Mouse (Mus musculus) embryonic facial prominence, embryonic 13.5 days (tissue): ENCODE results near the gene Smad5. TPM values are rescaled to one million over a fixed set of nuclear protein-coding genes. Genes with fewer than 3 reads are reported as not detected.

Experiments
- ATAC-seq: fragments of 200-750 bp; cut with Nextera tagmentation; 2 replicates; pipeline ENCODE4 v1.8.0; 2017; ENCODE audit warnings: low read depth; ENCODE audit not compliant: insufficient number of reproducible peaks, insufficient read depth, low FRiP score, low TSS enrichment
- H3K27ac ChIP-seq: fragments of 300-500 bp; sonication (generic); 2 replicates; pipeline ENCODE4 v1.5.1; 2015; ENCODE audit warnings: moderate library complexity, mild to moderate bottlenecking, inconsistent platforms
- H3K27me3 ChIP-seq: fragments of 300-500 bp; sonication (generic); 2 replicates; pipeline ENCODE4 v1.6.1; 2015; ENCODE audit warnings: mild to moderate bottlenecking, inconsistent platforms
- H3K36me3 ChIP-seq: fragments of 300-500 bp; sonication (generic); 2 replicates; pipeline ENCODE4 v1.6.1; 2015; ENCODE audit warnings: mild to moderate bottlenecking, inconsistent platforms
- H3K4me1 ChIP-seq: fragments of 300-500 bp; sonication (generic); 2 replicates; pipeline ENCODE4 v1.6.1; 2015; ENCODE audit warnings: inconsistent platforms
- H3K4me2 ChIP-seq: fragments of 300-500 bp; sonication (generic); 2 replicates; pipeline ENCODE4 v1.6.1; 2015; ENCODE audit warnings: moderate library complexity, mild to moderate bottlenecking, inconsistent platforms
- H3K4me3 ChIP-seq: fragments of 300-500 bp; sonication (generic); 2 replicates; pipeline ENCODE4 v1.5.1; 2015; ENCODE audit warnings: mild to moderate bottlenecking, inconsistent platforms
- H3K9ac ChIP-seq: fragments of 300-500 bp; sonication (generic); 2 replicates; pipeline ENCODE4 v1.6.1; 2015; ENCODE audit warnings: mild to moderate bottlenecking, inconsistent platforms
- H3K9me3 ChIP-seq: fragments of 300-500 bp; sonication (generic); 2 replicates; pipeline ENCODE4 v1.6.1; 2016; ENCODE audit warnings: inconsistent platforms
- WGBS: fragments of 180-500 bp; shearing (Covaris S2); methylation state at CpG from one replicate; pipeline ENCODE4 v1.1.7; 2015; ENCODE audit warnings: mixed read lengths; 5-methylcytosine and 5-hydroxymethylcytosine counted together
- polyA plus RNA-seq: library from polyadenylated mRNA; unstranded; fragments of >200 nt; fragmentation: Nextera tagmentation; extraction: Ambion mirVana; gene quantifications from 2 replicates; pipeline ENCODE4 v1.2.1, GENCODE M21; 2015

Gene Smad5
- 39.5 and 44.7 TPM in 2 replicates for polyA plus RNA-seq

GRCm38 (mm10) chr13:56702469-56703221 lies at the start of gene Smad5:
Gene Smad5, plus strand, starts transcription at chr13:56703010.
- H3K4me1 ChIP-seq: peaks cover 54% of the 10 kb centered on the region
- peak within 1 kb of the TSS; percentile 80 for H3K4me2 ChIP-seq
- H3K9me3 ChIP-seq: no peaks in the 10 kb centered on the region
- ATAC-seq: peak; percentile 86
- H3K27me3 ChIP-seq: no peaks in the 10 kb centered on the region
- H3K4me3 ChIP-seq: peak within 1 kb of the TSS; percentile 74
- peak within 1 kb of the TSS; percentile 99 for H3K9ac ChIP-seq
- peaks cover 6% of the 10 kb centered on the region for H3K36me3 ChIP-seq
- 2% methylated on average over 51 of the region's 62 CpGs for WGBS
- H3K27ac ChIP-seq: peak within 1 kb of the TSS; percentile 98

GRCm38 (mm10) chr13:56654176-56654575 lies 48.6 kb upstream of the Smad5 start:
- no peaks in the 10 kb centered on the region for H3K9me3 ChIP-seq
- no peak for ATAC-seq
- no peak overlapping the region for H3K9ac ChIP-seq
- WGBS: 60% methylated on average over 5 of the region's 5 CpGs
- peaks cover 45% of the 10 kb centered on the region for H3K4me1 ChIP-seq
- peak overlapping the region; percentile 48; the same call in 1 of the 2 replicates for H3K27ac ChIP-seq
- H3K4me3 ChIP-seq: no peak overlapping the region
- H3K4me2 ChIP-seq: no peak overlapping the region
- no peaks in the 10 kb centered on the region for H3K36me3 ChIP-seq
- H3K27me3 ChIP-seq: no peaks in the 10 kb centered on the region

GRCm38 (mm10) chr13:56657946-56658512 lies 44.8 kb upstream of the Smad5 start:
- 30% methylated on average over 7 of the region's 7 CpGs for WGBS
- no peak overlapping the region for H3K27ac ChIP-seq
- ATAC-seq: no peak

GRCm38 (mm10) chr13:56658931-56659330 lies 43.9 kb upstream of the Smad5 start:
- 65% methylated on average over 6 of the region's 6 CpGs for WGBS
- H3K4me3 ChIP-seq: no peak overlapping the region
- H3K27me3 ChIP-seq: no peaks in the 10 kb centered on the region
- H3K27ac ChIP-seq: no peak overlapping the region
- no peaks in the 10 kb centered on the region for H3K9me3 ChIP-seq
- H3K36me3 ChIP-seq: no peaks in the 10 kb centered on the region
- H3K4me2 ChIP-seq: no peak overlapping the region
- ATAC-seq: no peak
- H3K4me1 ChIP-seq: peaks cover 25% of the 10 kb centered on the region
- H3K9ac ChIP-seq: no peak overlapping the region

More at GRCm38 (mm10) chr13:56657946-56658512, 44.8 kb upstream of the Smad5 start:
- H3K36me3 ChIP-seq: no peaks in the 10 kb centered on the region
- no peaks in the 10 kb centered on the region for H3K27me3 ChIP-seq
- no peak overlapping the region for H3K4me2 ChIP-seq
- H3K9ac ChIP-seq: no peak overlapping the region
- no peak overlapping the region for H3K4me3 ChIP-seq
- peaks cover 34% of the 10 kb centered on the region for H3K4me1 ChIP-seq
- H3K9me3 ChIP-seq: no peaks in the 10 kb centered on the region

- peaks cover 10% of the 10 kb centered on the region for H3K4me1 ChIP-seq
- H3K4me3 ChIP-seq: no peak overlapping the region
- H3K4me2 ChIP-seq: no peak overlapping the region
- WGBS: 69% methylated on average over 7 of the region's 7 CpGs
- no peaks in the 10 kb centered on the region for H3K27me3 ChIP-seq
- no peaks in the 10 kb centered on the region for H3K36me3 ChIP-seq
- H3K9ac ChIP-seq: no peak overlapping the region
- no peak for ATAC-seq
- no peaks in the 10 kb centered on the region for H3K9me3 ChIP-seq
- peak overlapping the region; percentile 28; the same call in 1 of the 2 replicates for H3K27ac ChIP-seq
Observed at GRCm38 (mm10) chr13:56661914-56662621, 40.7 kb upstream of the Smad5 start.

GRCm38 (mm10) chr13:56664256-56665170 lies 38.3 kb upstream of the Smad5 start:
- Histone ChIP-seq H3K9ac (no peak overlapping the region), H3K9me3 (no peaks in the 10 kb centered on the region), H3K27ac (no peak overlapping the region), H3K27me3 (no peaks in the 10 kb centered on the region), H3K4me1 (no peaks in the 10 kb centered on the region; the same call in none of the 2 replicates), H3K36me3 (no peaks in the 10 kb centered on the region), H3K4me3 (no peak overlapping the region), H3K4me2 (no peak overlapping the region)
- ATAC-seq: no peak
- WGBS: 61% methylated on average over 17 of the region's 17 CpGs

- Histone ChIP-seq H3K4me1 (peaks cover 4% of the 10 kb centered on the region; the same call in 1 of the 2 replicates), H3K36me3 (no peaks in the 10 kb centered on the region), H3K4me2 (no peak overlapping the region), H3K27ac (no peak overlapping the region), H3K9me3 (no peaks in the 10 kb centered on the region), H3K4me3 (no peak overlapping the region), H3K27me3 (no peaks in the 10 kb centered on the region), H3K9ac (no peak overlapping the region)
- no peak for ATAC-seq
- WGBS: 73% methylated on average over 11 of the region's 11 CpGs
Observed at GRCm38 (mm10) chr13:56671206-56671605, 31.6 kb upstream of the Smad5 start.

- Histone ChIP-seq H3K27ac (no peak overlapping the region), H3K4me1 (peaks cover 21% of the 10 kb centered on the region), H3K9me3 (no peaks in the 10 kb centered on the region), H3K36me3 (no peaks in the 10 kb centered on the region), H3K9ac (no peak overlapping the region), H3K4me2 (no peak overlapping the region), H3K27me3 (no peaks in the 10 kb centered on the region), H3K4me3 (no peak overlapping the region)
- ATAC-seq: no peak
- WGBS: 84% methylated on average over 4 of the region's 4 CpGs
Observed at GRCm38 (mm10) chr13:56677731-56678130, 25.1 kb upstream of the Smad5 start.

GRCm38 (mm10) chr13:56678188-56678787 lies 24.5 kb upstream of the Smad5 start:
- H3K4me2 ChIP-seq: no peak overlapping the region
- peaks cover 23% of the 10 kb centered on the region for H3K4me1 ChIP-seq
- 53% methylated on average over 10 of the region's 10 CpGs for WGBS
- no peak for ATAC-seq
- no peaks in the 10 kb centered on the region for H3K27me3 ChIP-seq
- no peaks in the 10 kb centered on the region for H3K36me3 ChIP-seq
- no peaks in the 10 kb centered on the region for H3K9me3 ChIP-seq
- no peak overlapping the region for H3K9ac ChIP-seq
- H3K27ac ChIP-seq: no peak overlapping the region
- no peak overlapping the region for H3K4me3 ChIP-seq

- H3K9me3 ChIP-seq: no peaks in the 10 kb centered on the region
- no peaks in the 10 kb centered on the region for H3K27me3 ChIP-seq
- H3K9ac ChIP-seq: no peak overlapping the region
- no peak for ATAC-seq
- no peak overlapping the region for H3K4me3 ChIP-seq
- no peaks in the 10 kb centered on the region for H3K36me3 ChIP-seq
- H3K27ac ChIP-seq: no peak overlapping the region
- 72% methylated on average over 10 of the region's 10 CpGs for WGBS
- H3K4me2 ChIP-seq: no peak overlapping the region
- H3K4me1 ChIP-seq: peaks cover 23% of the 10 kb centered on the region
Observed at GRCm38 (mm10) chr13:56678826-56679504, 23.8 kb upstream of the Smad5 start.
